Mouse (Mus musculus): ENCODE data around the gene Rtf2.

- TF ChIP-seq FLI1 (IDR thresholded peaks at IDR 0.05; ENCODE audit: low read length) (no peak), GATA1 (IDR thresholded peaks at IDR 0.05; ENCODE audit: borderline replicate concordance, low read length) (no peak)
Measured at GRCm38 (mm10) chr2:172468346-172468819, 28.0 kb downstream of the Rtf2 start.

Data from megakaryocyte, embryonic 14.5 days (primary cell).